Mouse (Mus musculus): Measurements from ENCODE around the gene Edn3. TPM values are rescaled to one million over a fixed set of nuclear protein-coding genes. Genes with fewer than 3 reads are reported as not detected.

Edn3 gene
- total and polyA plus RNA-seq, 3 experiments, result not detected

DNA sequence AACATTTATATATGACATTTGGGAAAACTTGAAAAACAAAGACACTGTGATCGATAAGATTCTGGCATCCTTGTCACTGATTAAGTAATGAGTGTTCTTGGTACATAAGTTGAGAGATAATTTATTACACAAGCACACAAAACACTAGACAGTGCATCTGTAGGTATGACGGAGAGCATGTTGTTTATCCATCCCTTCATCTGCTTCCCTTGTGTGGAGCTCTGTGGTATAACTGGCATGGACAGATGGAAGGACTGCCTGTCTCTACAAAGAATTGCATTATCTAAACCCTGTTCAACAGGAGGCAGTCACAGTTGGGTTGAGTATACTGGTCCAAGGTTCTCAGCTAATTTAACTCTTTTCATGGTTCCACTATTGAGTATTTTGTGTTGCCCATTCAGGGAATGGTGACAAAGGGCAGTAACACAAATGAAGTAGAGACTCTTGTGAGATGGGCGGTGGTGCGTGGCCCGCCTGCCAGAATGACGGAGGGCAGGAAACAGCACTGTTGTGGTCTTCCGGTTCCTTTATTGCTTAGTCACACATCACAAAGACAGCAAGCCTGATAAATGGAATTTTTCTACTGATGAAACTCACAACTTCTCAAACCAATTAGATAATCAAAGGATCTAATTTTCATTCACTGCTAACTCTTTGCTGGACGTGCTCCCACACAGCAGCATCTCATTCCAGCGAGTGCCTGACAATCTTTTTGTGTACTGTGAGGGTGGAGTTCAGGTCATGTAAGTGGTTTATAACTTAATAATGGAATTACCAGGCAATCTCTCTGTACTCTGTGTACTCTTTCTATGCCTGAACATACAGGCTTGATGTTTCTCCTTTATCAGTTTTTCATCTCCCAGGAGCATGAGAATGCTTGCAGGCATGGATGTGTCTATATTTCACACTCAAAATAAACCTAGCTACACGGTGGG is 14.0 kb downstream of the Edn3 start:
- H3K9ac ChIP-seq (ENCODE audit: control insufficient read depth, low read depth, low read length, poor library complexity, severe bottlenecking), result no peak overlapping the region
- H3K36me3 ChIP-seq (ENCODE audit: control insufficient read depth in 1 of 2, insufficient read depth in 2 of 2, low read length in 2 of 2), result no peaks in the 10 kb centered on the region
- H3K9me3 ChIP-seq (replicated peaks; ENCODE audit: insufficient read depth, low read length), result no peaks in the 10 kb centered on the region
- no peak overlapping the region for H3K4me3 ChIP-seq (ENCODE audit: control insufficient read depth in 1 of 2, insufficient read depth in 1 of 2, low read depth in 2 of 2, low read length in 2 of 2)
- no peaks in the 10 kb centered on the region for H3K4me1 ChIP-seq (ENCODE audit: control insufficient read depth in 1 of 2, insufficient read depth in 2 of 2, low read length in 2 of 2)
- H3K27me3 ChIP-seq (ENCODE audit: control insufficient read depth in 1 of 2, insufficient read depth in 2 of 2, low read length in 2 of 2), result no peaks in the 10 kb centered on the region
- H3K27ac ChIP-seq (ENCODE audit: control insufficient read depth, low read depth, low read length), result no peak overlapping the region
- no peaks in the 10 kb centered on the region for H3K79me2 ChIP-seq (ENCODE audit: control insufficient read depth, insufficient read depth, low read length, poor library complexity)
- TF ChIP-seq USF1 (IDR thresholded peaks at IDR 0.05; ENCODE audit: low read depth, low read length) (no peak), TBP (IDR thresholded peaks at IDR 0.05; ENCODE audit: low read depth, low read length) (no peak), TAL1 (IDR thresholded peaks at IDR 0.05; ENCODE audit: low read length) (no peak), MXI1 (IDR thresholded peaks at IDR 0.05; ENCODE audit: low read depth, low read length) (no peak)
- DNase-seq (ENCODE audit: low read depth, low spot score), result no peak

- Histone ChIP-seq H3K9ac (ENCODE audit: control insufficient read depth, low read depth, low read length, poor library complexity, severe bottlenecking) (no peak overlapping the region), H3K9me3 (replicated peaks; ENCODE audit: insufficient read depth, low read length) (no peaks in the 10 kb centered on the region), H3K27ac (ENCODE audit: control insufficient read depth, low read depth, low read length) (no peak overlapping the region), H3K4me1 (ENCODE audit: control insufficient read depth in 1 of 2, insufficient read depth in 2 of 2, low read length in 2 of 2) (no peaks in the 10 kb centered on the region), H3K79me2 (ENCODE audit: control insufficient read depth, insufficient read depth, low read length, poor library complexity) (no peaks in the 10 kb centered on the region), H3K4me3 (ENCODE audit: control insufficient read depth in 1 of 2, insufficient read depth in 1 of 2, low read depth in 2 of 2, low read length in 2 of 2) (no peak overlapping the region), H3K27me3 (ENCODE audit: control insufficient read depth in 1 of 2, insufficient read depth in 2 of 2, low read length in 2 of 2) (no peaks in the 10 kb centered on the region), H3K36me3 (ENCODE audit: control insufficient read depth in 1 of 2, insufficient read depth in 2 of 2, low read length in 2 of 2) (no peaks in the 10 kb centered on the region)
- no peak for DNase-seq (ENCODE audit: low read depth, low spot score)
- TF ChIP-seq ZC3H11A (IDR thresholded peaks at IDR 0.05; ENCODE audit: low read depth, low read length) (no peak), GABPA (IDR thresholded peaks at IDR 0.05; ENCODE audit: low read depth, low read length) (no peak), TAL1 (IDR thresholded peaks at IDR 0.05; ENCODE audit: low read length) (no peak), GATA1 (IDR thresholded peaks at IDR 0.05; ENCODE audit: low read depth, low read length) (no peak), MEF2A (IDR thresholded peaks at IDR 0.05; ENCODE audit: extremely low read depth, insufficient replicate concordance, low read depth, low read length, poor library complexity, severe bottlenecking) (no peak), NELFE (IDR thresholded peaks at IDR 0.05; ENCODE audit: low read depth, low read length) (no peak), NRF1 (IDR thresholded peaks at IDR 0.05; ENCODE audit: insufficient read depth, low read depth, low read length, poor library complexity, severe bottlenecking) (no peak), MYC (IDR thresholded peaks at IDR 0.05; ENCODE audit: low read depth, low read length) (no peak), JUND (IDR thresholded peaks at IDR 0.05; ENCODE audit: low read depth, low read length) (no peak), ZKSCAN1 (IDR thresholded peaks at IDR 0.05; ENCODE audit: low read depth, low read length) (no peak), TCF12 (IDR thresholded peaks at IDR 0.05; ENCODE audit: low read depth, low read length) (no peak), BHLHE40 (IDR thresholded peaks at IDR 0.05; ENCODE audit: borderline replicate concordance, low read depth, low read length) (no peak), E2F4 (IDR thresholded peaks at IDR 0.05; ENCODE audit: borderline replicate concordance, low read depth, low read length) (no peak), EP300 (IDR thresholded peaks at IDR 0.05; ENCODE audit: low read depth in 1 of 2, low read length in 2 of 2) (no peak), SMC3 (IDR thresholded peaks at IDR 0.05; ENCODE audit: low read depth, low read length) (no peak), CHD2 (IDR thresholded peaks at IDR 0.05; ENCODE audit: low read length) (no peak), MAZ (IDR thresholded peaks at IDR 0.05; ENCODE audit: low read depth, low read length) (no peak), POLR2AphosphoS5 (IDR thresholded peaks at IDR 0.05; ENCODE audit: borderline replicate concordance, low read depth, low read length) (no peak), CHD1 (IDR thresholded peaks at IDR 0.05; ENCODE audit: low read depth, low read length) (no peak), RAD21 (IDR thresholded peaks at IDR 0.05; ENCODE audit: low read depth, low read length) (no peak)
Measured at GRCm38 (mm10) chr2:174782016-174782415, 21.6 kb downstream of the Edn3 start.

Measured in MEL (cell line).